Mouse (Mus musculus): ENCODE measurements around the gene Uba2. TPM values are rescaled to one million over a fixed set of nuclear protein-coding genes. Genes with fewer than 3 reads are reported as not detected.
A peak's percentile ranks its signal among the peaks of the same experiment; 100 is the strongest.

Uba2 gene
- 285 and 288 TPM in 2 replicates for polyA plus RNA-seq (2014; fragmentation: Nextera tagmentation; extraction: Ambion mirVana)

- Histone ChIP-seq H3K27ac (replicated peaks; ENCODE audit: low read depth, low read length) (peak within 1 kb of the TSS; percentile 87; the same call in 1 of the 2 replicates), H3K4me3 (ENCODE audit: low read depth, low read length) (peak within 1 kb of the TSS; percentile 95), H3K4me1 (ENCODE audit: control insufficient read depth, insufficient read depth, low read length) (no peaks in the 10 kb centered on the region; the same call in 1 of the 2 replicates), H3K36me3 (replicated peaks; ENCODE audit: control insufficient read depth, insufficient read depth, low read depth, low read length) (peaks cover 3% of the 10 kb centered on the region; the same call in 1 of the 2 replicates), H3K9ac (replicated peaks; ENCODE audit: low read length) (peak within 1 kb of the TSS; percentile 97), H3K9me3 (replicated peaks; ENCODE audit: control insufficient read depth, low read length) (no peaks in the 10 kb centered on the region), H3K4me2 (ENCODE audit: low read depth, low read length) (peak within 1 kb of the TSS; percentile 77; the same call in 1 of the 2 replicates), H3K27me3 (ENCODE audit: control insufficient read depth, insufficient read depth, low read length) (no peaks in the 10 kb centered on the region)
- WGBS, result 82% methylated on average over 3 of the region's 3 CpGs
- ATAC-seq (replicated peaks; ENCODE audit: insufficient number of reproducible peaks, low FRiP score, low TSS enrichment, low read depth) (no peak), DNase-seq (ENCODE audit: low spot score) (no peak)
These were observed at the start of gene Uba2 for GRCm38 (mm10) chr7:34169454-34169853. TSS of gene Uba2 (minus strand) at chr7:34169599.

GRCm38 (mm10) chr7:34218496-34218895, 49.1 kb upstream of the Uba2 start:
- H3K4me1 ChIP-seq (ENCODE audit: control insufficient read depth, insufficient read depth, low read length), result no peaks in the 10 kb centered on the region
- no peak overlapping the region for H3K4me2 ChIP-seq (ENCODE audit: low read depth, low read length)
- ATAC-seq (replicated peaks; ENCODE audit: insufficient number of reproducible peaks, low FRiP score, low TSS enrichment, low read depth), result no peak
- no peaks in the 10 kb centered on the region for H3K9me3 ChIP-seq (replicated peaks; ENCODE audit: control insufficient read depth, low read length)
- no peak overlapping the region for H3K27ac ChIP-seq (replicated peaks; ENCODE audit: low read depth, low read length)
- H3K9ac ChIP-seq (replicated peaks; ENCODE audit: low read length), result no peak overlapping the region
- WGBS, result 65% methylated on average over 1 of the region's 1 CpGs
- H3K4me3 ChIP-seq (ENCODE audit: low read depth, low read length), result no peak overlapping the region
- peaks cover 19% of the 10 kb centered on the region for H3K36me3 ChIP-seq (replicated peaks; ENCODE audit: control insufficient read depth, insufficient read depth, low read depth, low read length)
- DNase-seq (ENCODE audit: low spot score), result no peak
- H3K27me3 ChIP-seq (ENCODE audit: control insufficient read depth, insufficient read depth, low read length), result no peaks in the 10 kb centered on the region

GRCm38 (mm10) chr7:34216474-34216873, 47.1 kb upstream of the Uba2 start:
- no peaks in the 10 kb centered on the region for H3K9me3 ChIP-seq (replicated peaks; ENCODE audit: control insufficient read depth, low read length)
- H3K27ac ChIP-seq (replicated peaks; ENCODE audit: low read depth, low read length), result no peak overlapping the region
- DNase-seq (ENCODE audit: low spot score) (no peak), ATAC-seq (replicated peaks; ENCODE audit: insufficient number of reproducible peaks, low FRiP score, low TSS enrichment, low read depth) (no peak)
- H3K4me1 ChIP-seq (ENCODE audit: control insufficient read depth, insufficient read depth, low read length), result no peaks in the 10 kb centered on the region
- H3K4me3 ChIP-seq (ENCODE audit: low read depth, low read length), result no peak overlapping the region
- 87% methylated on average over 10 of the region's 10 CpGs for WGBS
- H3K36me3 ChIP-seq (replicated peaks; ENCODE audit: control insufficient read depth, insufficient read depth, low read depth, low read length), result peaks cover 9% of the 10 kb centered on the region
- no peaks in the 10 kb centered on the region for H3K27me3 ChIP-seq (ENCODE audit: control insufficient read depth, insufficient read depth, low read length)
- H3K9ac ChIP-seq (replicated peaks; ENCODE audit: low read length), result no peak overlapping the region
- H3K4me2 ChIP-seq (ENCODE audit: low read depth, low read length), result no peak overlapping the region

- Histone ChIP-seq H3K36me3 (replicated peaks; ENCODE audit: control insufficient read depth, insufficient read depth, low read depth, low read length) (peaks cover 9% of the 10 kb centered on the region), H3K27me3 (ENCODE audit: control insufficient read depth, insufficient read depth, low read length) (no peaks in the 10 kb centered on the region), H3K9ac (replicated peaks; ENCODE audit: low read length) (no peak overlapping the region), H3K4me3 (ENCODE audit: low read depth, low read length) (no peak overlapping the region), H3K27ac (replicated peaks; ENCODE audit: low read depth, low read length) (no peak overlapping the region), H3K4me2 (ENCODE audit: low read depth, low read length) (no peak overlapping the region), H3K9me3 (replicated peaks; ENCODE audit: control insufficient read depth, low read length) (no peaks in the 10 kb centered on the region), H3K4me1 (ENCODE audit: control insufficient read depth, insufficient read depth, low read length) (no peaks in the 10 kb centered on the region)
- DNase-seq (ENCODE audit: low spot score) (no peak), ATAC-seq (replicated peaks; ENCODE audit: insufficient number of reproducible peaks, low FRiP score, low TSS enrichment, low read depth) (no peak)
- WGBS, result 78% methylated on average over 9 of the region's 9 CpGs
These were observed 46.1 kb upstream of the Uba2 start for GRCm38 (mm10) chr7:34215481-34215880.

- H3K36me3 ChIP-seq (replicated peaks; ENCODE audit: control insufficient read depth, insufficient read depth, low read depth, low read length), result peaks cover 9% of the 10 kb centered on the region; the same call in 1 of the 2 replicates
- WGBS, result 88% methylated on average over 8 of the region's 8 CpGs
- H3K9me3 ChIP-seq (replicated peaks; ENCODE audit: control insufficient read depth, low read length), result no peaks in the 10 kb centered on the region
- no peaks in the 10 kb centered on the region for H3K27me3 ChIP-seq (ENCODE audit: control insufficient read depth, insufficient read depth, low read length)
- ATAC-seq (replicated peaks; ENCODE audit: insufficient number of reproducible peaks, low FRiP score, low TSS enrichment, low read depth) (no peak), DNase-seq (ENCODE audit: low spot score) (no peak)
- no peak overlapping the region for H3K4me3 ChIP-seq (ENCODE audit: low read depth, low read length)
- H3K4me2 ChIP-seq (ENCODE audit: low read depth, low read length), result no peak overlapping the region
- no peak overlapping the region for H3K9ac ChIP-seq (replicated peaks; ENCODE audit: low read length)
- H3K27ac ChIP-seq (replicated peaks; ENCODE audit: low read depth, low read length), result no peak overlapping the region
- H3K4me1 ChIP-seq (ENCODE audit: control insufficient read depth, insufficient read depth, low read length), result no peaks in the 10 kb centered on the region
These were observed 45.2 kb upstream of the Uba2 start for GRCm38 (mm10) chr7:34214644-34215043.

GRCm38 (mm10) chr7:34213281-34213680, 43.9 kb upstream of the Uba2 start:
- Histone ChIP-seq H3K27me3 (ENCODE audit: control insufficient read depth, insufficient read depth, low read length) (no peaks in the 10 kb centered on the region), H3K9ac (replicated peaks; ENCODE audit: low read length) (no peak overlapping the region), H3K4me3 (ENCODE audit: low read depth, low read length) (no peak overlapping the region), H3K36me3 (replicated peaks; ENCODE audit: control insufficient read depth, insufficient read depth, low read depth, low read length) (peaks cover 9% of the 10 kb centered on the region; the same call in 1 of the 2 replicates), H3K27ac (replicated peaks; ENCODE audit: low read depth, low read length) (no peak overlapping the region), H3K4me2 (ENCODE audit: low read depth, low read length) (no peak overlapping the region), H3K4me1 (ENCODE audit: control insufficient read depth, insufficient read depth, low read length) (no peaks in the 10 kb centered on the region), H3K9me3 (replicated peaks; ENCODE audit: control insufficient read depth, low read length) (no peaks in the 10 kb centered on the region)
- ATAC-seq (replicated peaks; ENCODE audit: insufficient number of reproducible peaks, low FRiP score, low TSS enrichment, low read depth), result no peak
- no peak for DNase-seq (ENCODE audit: low spot score)
- WGBS, result 90% methylated on average over 7 of the region's 7 CpGs

GRCm38 (mm10) chr7:34208027-34208745, 38.8 kb upstream of the Uba2 start:
- Histone ChIP-seq H3K27me3 (ENCODE audit: control insufficient read depth, insufficient read depth, low read length) (no peaks in the 10 kb centered on the region), H3K4me3 (ENCODE audit: low read depth, low read length) (no peak overlapping the region), H3K27ac (replicated peaks; ENCODE audit: low read depth, low read length) (no peak overlapping the region), H3K4me1 (ENCODE audit: control insufficient read depth, insufficient read depth, low read length) (no peaks in the 10 kb centered on the region), H3K9ac (replicated peaks; ENCODE audit: low read length) (no peak overlapping the region), H3K9me3 (replicated peaks; ENCODE audit: control insufficient read depth, low read length) (no peaks in the 10 kb centered on the region), H3K36me3 (replicated peaks; ENCODE audit: control insufficient read depth, insufficient read depth, low read depth, low read length) (peaks cover 17% of the 10 kb centered on the region), H3K4me2 (ENCODE audit: low read depth, low read length) (no peak overlapping the region)
- 88% methylated on average over 9 of the region's 9 CpGs for WGBS
- no peak for DNase-seq (ENCODE audit: low spot score)
- ATAC-seq (replicated peaks; ENCODE audit: insufficient number of reproducible peaks, low FRiP score, low TSS enrichment, low read depth), result no peak

- Histone ChIP-seq H3K4me2 (ENCODE audit: low read depth, low read length) (no peak overlapping the region), H3K36me3 (replicated peaks; ENCODE audit: control insufficient read depth, insufficient read depth, low read depth, low read length) (peaks cover 21% of the 10 kb centered on the region), H3K27ac (replicated peaks; ENCODE audit: low read depth, low read length) (no peak overlapping the region), H3K4me1 (ENCODE audit: control insufficient read depth, insufficient read depth, low read length) (no peaks in the 10 kb centered on the region), H3K9ac (replicated peaks; ENCODE audit: low read length) (no peak overlapping the region), H3K27me3 (ENCODE audit: control insufficient read depth, insufficient read depth, low read length) (no peaks in the 10 kb centered on the region), H3K4me3 (ENCODE audit: low read depth, low read length) (no peak overlapping the region), H3K9me3 (replicated peaks; ENCODE audit: control insufficient read depth, low read length) (no peaks in the 10 kb centered on the region)
- DNase-seq (ENCODE audit: low spot score), result no peak
- no peak for ATAC-seq (replicated peaks; ENCODE audit: insufficient number of reproducible peaks, low FRiP score, low TSS enrichment, low read depth)
- WGBS, result 92% methylated on average over 6 of the region's 6 CpGs
These were observed 36.9 kb upstream of the Uba2 start for GRCm38 (mm10) chr7:34206331-34206730.

Measured in embryonic facial prominence, embryonic 11.5 days (tissue).